Mouse (Mus musculus) layer of hippocampus, postnatal 10 days (tissue): Measurements from ENCODE around the gene Ldhal6b. TPM values are rescaled to one million over a fixed set of nuclear protein-coding genes. Genes with fewer than 3 reads are reported as not detected.

Source experiments
- DNase-seq, 2 experiments: peaks; one replicate each; pipeline ENCODE4 v3.0.0; 2021; ENCODE audit warnings: low spot score in 2 of 2
- microRNA-seq, 2 experiments: library from miRNA; unstranded; fragments of <30 nt; microRNA quantifications; one replicate each; pipeline ENCODE4 v1.2.0; 2021
- total RNA-seq, 2 experiments: library from RNA; stranded (reverse); gene quantifications; 2 replicates each; pipeline ENCODE4 v1.2.3; 2021

Ldhal6b gene
- total RNA-seq, 2 experiments from 2014 or later, result 1.2 to 1.6 TPM

DNA sequence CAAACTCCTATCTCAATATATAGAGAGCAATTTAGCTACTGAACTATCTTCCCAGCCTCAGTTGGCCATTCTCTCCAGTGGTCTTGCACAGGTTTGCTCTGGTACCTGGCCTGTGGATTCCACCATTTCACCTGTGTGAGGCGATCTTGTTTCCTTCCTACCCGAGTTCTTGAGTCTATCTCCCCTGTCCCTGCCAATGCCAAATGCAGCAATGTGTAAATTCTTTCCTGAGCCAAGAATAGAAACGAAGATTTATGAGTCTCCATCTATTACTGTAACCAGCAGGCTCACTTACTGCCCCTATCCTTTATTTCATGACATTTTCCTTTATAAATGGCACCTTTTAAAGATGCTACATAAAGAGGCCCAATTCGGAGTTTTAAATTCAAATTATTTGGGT, 47.5 kb downstream of the Ldhal6b start:
- DNase-seq, result no peak

Small RNAs within 50 kb of the gene (microRNA-seq; reads per million reads assigned to microRNA genes)
- 0 reads per million in 2 experiments for gene Gm22475

Other genes starting within 250 kb of the Ldhal6b start
- gene Tmem242, start 21.5 kb upstream of the Ldhal6b start, total RNA-seq, result 10 to 100 TPM; 78.9 to 86.8 TPM
- gene Zdhhc14, start 73.8 kb upstream of the Ldhal6b start, total RNA-seq, result 10 to 100 TPM; 29.0 to 33.2 TPM